Mouse (Mus musculus): Measurements from ENCODE around the gene Pon2.

- TF ChIP-seq POLR2A (IDR thresholded peaks at IDR 0.05; ENCODE audit: borderline replicate concordance, extremely low read depth, insufficient read depth, insufficient read length, poor library complexity, severe bottlenecking) (no peak), CTCF (IDR thresholded peaks at IDR 0.05; ENCODE audit: borderline replicate concordance, extremely low read depth, insufficient read depth, insufficient read length) (no peak)
Observed at GRCm38 (mm10) chr6:5237510-5237909, 60.7 kb downstream of the Pon2 start.

Data from brain, embryonic 14.5 days (tissue).